ENCODE assay signal across 12 mouse cellular contexts in the genomic region with DNA sequence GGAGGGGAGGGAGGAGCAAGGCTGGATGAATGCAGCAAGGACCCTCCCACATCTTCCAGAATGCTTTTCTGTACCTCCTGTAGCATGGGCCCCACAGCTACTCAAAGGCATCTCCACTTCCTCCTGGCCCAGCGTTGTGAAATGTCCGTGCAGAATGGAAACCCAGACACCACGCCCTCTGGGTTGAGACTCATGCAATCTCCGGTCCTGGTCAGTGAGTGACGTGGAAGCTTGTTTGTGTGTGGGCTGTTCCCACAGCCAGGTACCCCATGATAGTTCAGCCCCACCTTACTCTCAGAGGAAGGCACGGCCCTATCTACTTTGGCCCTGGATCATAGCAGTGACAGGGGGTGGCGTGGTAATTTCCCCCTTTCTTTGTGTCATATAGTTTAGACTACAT.
DNase-seq lines count a peak whose midpoint lies in the region; ATAC-seq and TF ChIP-seq lines count a peak whose summit lies in the region.
"Had no signal": no experiment of that assay in that cellular context is flagged by ENCODE, and none has a peak within 500 bp of the region (broad histone marks: within the 10 kb centered on the region; RNA-seq: fewer than 3 reads in every experiment).

No protein-coding gene starts in this region.

- no peaks in the 10 kb centered on the region for H3K9me3 ChIP-seq in forebrain, embryonic 11.5 days (ENCODE audit: control insufficient read depth, low read length)
- no peaks in the 10 kb centered on the region for H3K9me3 ChIP-seq in forebrain, embryonic 12.5 days
- H3K9me3 ChIP-seq in liver, postnatal 0 days (ENCODE audit: low read length) = no peaks in the 10 kb centered on the region
- no peaks in the 10 kb centered on the region for H3K9me3 ChIP-seq in hindbrain, embryonic 11.5 days (ENCODE audit: control insufficient read depth, low read length)
- H3K9me3 ChIP-seq in forebrain, embryonic 14.5 days (replicated peaks; ENCODE audit: control insufficient read depth, low read length) = no peaks in the 10 kb centered on the region
- H3K9me3 ChIP-seq: embryonic facial prominence, embryonic 13.5 days; limb, embryonic 15.5 days had no signal

- ATAC-seq in forebrain, embryonic 11.5 days (replicated peaks; ENCODE audit: low FRiP score) = peak; percentile 17; the same call in 1 of the 2 replicates
- no peak for ATAC-seq in forebrain, embryonic 12.5 days (ENCODE audit: low FRiP score)
- ATAC-seq in liver, postnatal 0 days = peak; percentile 81
- ATAC-seq in hindbrain, embryonic 11.5 days (ENCODE audit: low FRiP score) = no peak
- no peak for ATAC-seq in forebrain, embryonic 14.5 days

- no peak overlapping the region for H3K9ac ChIP-seq in forebrain, embryonic 11.5 days (ENCODE audit: low read length)
- H3K9ac ChIP-seq in forebrain, embryonic 12.5 days = no peak overlapping the region
- no peak overlapping the region for H3K9ac ChIP-seq in liver, postnatal 0 days (replicated peaks)
- H3K9ac ChIP-seq in hindbrain, embryonic 11.5 days (ENCODE audit: low read depth, low read length) = no peak overlapping the region
- H3K9ac ChIP-seq in forebrain, embryonic 14.5 days (ENCODE audit: low read length) = no peak overlapping the region
- H3K9ac ChIP-seq: embryonic facial prominence, embryonic 13.5 days; hindbrain, embryonic 14.5 days; limb, embryonic 15.5 days had no signal

- 73% methylated on average over 7 of the region's 7 CpGs for WGBS in forebrain, embryonic 11.5 days
- 82% methylated on average over 7 of the region's 7 CpGs for WGBS in forebrain, embryonic 12.5 days
- WGBS in liver, postnatal 0 days (ENCODE audit: insufficient replicate concordance) = 33% methylated on average over 7 of the region's 7 CpGs
- 81% methylated on average over 7 of the region's 7 CpGs for WGBS in hindbrain, embryonic 11.5 days
- WGBS in forebrain, embryonic 14.5 days = 72% methylated on average over 7 of the region's 7 CpGs

- H3K4me3 ChIP-seq in forebrain, embryonic 11.5 days (ENCODE audit: low read depth, low read length) = no peak overlapping the region
- no peak overlapping the region for H3K4me3 ChIP-seq in forebrain, embryonic 12.5 days (replicated peaks)
- no peak overlapping the region for H3K4me3 ChIP-seq in liver, postnatal 0 days (ENCODE audit: low read depth, low read length)
- H3K4me3 ChIP-seq in hindbrain, embryonic 11.5 days (ENCODE audit: low read depth, low read length) = no peak overlapping the region
- no peak overlapping the region for H3K4me3 ChIP-seq in forebrain, embryonic 14.5 days (ENCODE audit: low read depth, low read length)
- H3K4me3 ChIP-seq: embryonic facial prominence, embryonic 13.5 days; limb, embryonic 15.5 days had no signal

- no peak overlapping the region for H3K4me2 ChIP-seq in forebrain, embryonic 11.5 days (ENCODE audit: low read depth, low read length, severe bottlenecking)
- H3K4me2 ChIP-seq in forebrain, embryonic 12.5 days = no peak overlapping the region
- peak overlapping the region; percentile 32; the same call in 1 of the 2 replicates for H3K4me2 ChIP-seq in liver, postnatal 0 days (ENCODE audit: low read depth, low read length)
- H3K4me2 ChIP-seq in hindbrain, embryonic 11.5 days (replicated peaks; ENCODE audit: low read depth, low read length) = no peak overlapping the region
- H3K4me2 ChIP-seq in forebrain, embryonic 14.5 days (ENCODE audit: low read length) = no peak overlapping the region
- H3K4me2 ChIP-seq: embryonic facial prominence, embryonic 13.5 days; hindbrain, embryonic 14.5 days; limb, embryonic 15.5 days had no signal

- TF ChIP-seq CTCF in liver, postnatal 0 days (IDR thresholded peaks at IDR 0.05; ENCODE audit: low read depth) = no peak

- no peak overlapping the region for H3K27ac ChIP-seq in forebrain, embryonic 11.5 days (ENCODE audit: low read depth, low read length)
- no peak overlapping the region for H3K27ac ChIP-seq in forebrain, embryonic 12.5 days
- H3K27ac ChIP-seq in liver, postnatal 0 days (ENCODE audit: low read depth) = peak overlapping the region; percentile 76
- H3K27ac ChIP-seq in hindbrain, embryonic 11.5 days (ENCODE audit: low read depth, low read length) = no peak overlapping the region
- H3K27ac ChIP-seq in forebrain, embryonic 14.5 days (ENCODE audit: low read depth, low read length) = no peak overlapping the region
- H3K27ac ChIP-seq: embryonic facial prominence, embryonic 13.5 days; hindbrain, embryonic 14.5 days; limb, embryonic 15.5 days had no signal

- H3K4me1 ChIP-seq in forebrain, embryonic 11.5 days (replicated peaks; ENCODE audit: control insufficient read depth, insufficient read depth, low read length) = 0 out of 2 replicates have a peak, but pooled peaks cover 2% of the 10 kb centered on the region
- H3K4me1 ChIP-seq in forebrain, embryonic 12.5 days = peaks cover 19% of the 10 kb centered on the region
- H3K4me1 ChIP-seq in liver, postnatal 0 days (ENCODE audit: insufficient read depth) = peaks cover 8% of the 10 kb centered on the region
- H3K4me1 ChIP-seq in hindbrain, embryonic 11.5 days (replicated peaks; ENCODE audit: control insufficient read depth, insufficient read depth, low read length) = no peaks in the 10 kb centered on the region
- 0 out of 2 replicates have a peak, but pooled peaks cover 5% of the 10 kb centered on the region for H3K4me1 ChIP-seq in forebrain, embryonic 14.5 days (ENCODE audit: control insufficient read depth, insufficient read depth, low read length)
- H3K4me1 ChIP-seq: limb, embryonic 15.5 days had no signal

- no peak for DNase-seq in forebrain, embryonic 11.5 days (ENCODE audit: low spot score)
- peak; percentile 54 for DNase-seq in c-Kit-positive CD71-negative TER-119-negative erythroid progenitor cells, embryonic 14.5 days (ENCODE audit: low read depth)
- DNase-seq in liver, postnatal 0 days = peak; percentile 73
- DNase-seq in skeletal muscle tissue, adult 2 months (ENCODE audit: low read depth, low spot score) = peak; percentile 21
- DNase-seq in hindbrain, embryonic 11.5 days (ENCODE audit: low spot score) = no peak
- no peak for DNase-seq in forebrain, embryonic 14.5 days (ENCODE audit: low spot score)
- DNase-seq in cerebellum, postnatal 10 days = no peak
- DNase-seq: adrenal gland, adult 8-10 months had no signal

- H3K27me3 ChIP-seq in forebrain, embryonic 11.5 days (ENCODE audit: control insufficient read depth, insufficient read depth, low read length) = no peaks in the 10 kb centered on the region
- no peaks in the 10 kb centered on the region for H3K27me3 ChIP-seq in forebrain, embryonic 12.5 days
- H3K27me3 ChIP-seq in liver, postnatal 0 days (ENCODE audit: insufficient read depth, low read length) = no peaks in the 10 kb centered on the region
- no peaks in the 10 kb centered on the region for H3K27me3 ChIP-seq in hindbrain, embryonic 11.5 days (ENCODE audit: control insufficient read depth, insufficient read depth, low read length)
- H3K27me3 ChIP-seq in forebrain, embryonic 14.5 days (replicated peaks; ENCODE audit: control insufficient read depth, insufficient read depth, low read length) = no peaks in the 10 kb centered on the region
- H3K27me3 ChIP-seq: embryonic facial prominence, embryonic 13.5 days; limb, embryonic 15.5 days had no signal

- no peak for TF ChIP-seq EP300 in liver, postnatal 0 days (IDR thresholded peaks at IDR 0.05; ENCODE audit: low read depth)

- H3K36me3 ChIP-seq in forebrain, embryonic 11.5 days (ENCODE audit: control insufficient read depth, insufficient read depth, low read length) = no peaks in the 10 kb centered on the region
- no peaks in the 10 kb centered on the region for H3K36me3 ChIP-seq in forebrain, embryonic 12.5 days (replicated peaks)
- H3K36me3 ChIP-seq in liver, postnatal 0 days (replicated peaks; ENCODE audit: insufficient read depth, low read length) = no peaks in the 10 kb centered on the region
- H3K36me3 ChIP-seq in hindbrain, embryonic 11.5 days (ENCODE audit: control insufficient read depth, insufficient read depth, low read length) = no peaks in the 10 kb centered on the region
- no peaks in the 10 kb centered on the region for H3K36me3 ChIP-seq in forebrain, embryonic 14.5 days (ENCODE audit: control insufficient read depth, insufficient read depth, low read length)
- H3K36me3 ChIP-seq: embryonic facial prominence, embryonic 13.5 days; limb, embryonic 15.5 days had no signal

Comparison
In these comparisons a context has a peak if more than half of its experiments do, and no peak if none do; other contexts are left out.
1. ATAC-seq: peak in forebrain, embryonic 11.5 days (single experiment) and liver, postnatal 0 days (single experiment); none in forebrain, embryonic 12.5 days (single experiment), hindbrain, embryonic 11.5 days (single experiment) and forebrain, embryonic 14.5 days (single experiment).
2. DNase-seq: peak in c-Kit-positive CD71-negative TER-119-negative erythroid progenitor cells, embryonic 14.5 days (single experiment), liver, postnatal 0 days (single experiment) and skeletal muscle tissue, adult 2 months (single experiment); none in forebrain, embryonic 11.5 days (single experiment), hindbrain, embryonic 11.5 days (single experiment), forebrain, embryonic 14.5 days (single experiment) and cerebellum, postnatal 10 days (0 of 2).